Mouse (Mus musculus): ENCODE data around the gene Arhgef28. TPM values are rescaled to one million over a fixed set of nuclear protein-coding genes. Genes with fewer than 3 reads are reported as not detected.

The Arhgef28 gene
- polyA plus RNA-seq, 1 experiment from 2014 or later, result 14.2 TPM

DNA sequence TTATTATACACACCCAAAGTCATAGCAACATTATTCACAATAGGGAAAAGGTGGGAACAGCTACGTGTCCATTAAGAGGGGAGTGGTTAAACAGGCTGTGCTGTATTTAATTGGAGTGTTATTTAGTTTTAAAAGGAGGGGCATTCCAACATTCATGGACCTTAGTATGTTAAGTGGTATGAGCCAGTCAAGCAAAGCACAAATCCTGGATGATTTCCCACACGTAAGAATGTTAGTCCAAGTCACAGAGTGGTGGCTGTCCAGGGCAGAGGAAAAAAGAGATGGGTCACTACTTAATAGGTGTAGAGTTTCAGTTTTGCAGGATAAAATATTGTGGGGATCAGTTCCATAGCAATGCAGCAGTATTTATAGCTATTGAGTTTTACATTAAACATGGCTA, 20.0 kb upstream of the Arhgef28 start:
- no peak for ATAC-seq
- no peak overlapping the region for H3K4me2 ChIP-seq (ENCODE audit: low read depth, low read length)
- H3K27ac ChIP-seq (ENCODE audit: low read length), result no peak overlapping the region
- H3K4me1 ChIP-seq (ENCODE audit: control insufficient read depth, insufficient read depth, low read length), result no peaks in the 10 kb centered on the region
- no peaks in the 10 kb centered on the region for H3K27me3 ChIP-seq (replicated peaks; ENCODE audit: control insufficient read depth, insufficient read depth, low read length)
- 69% methylated on average over 2 of the region's 2 CpGs for WGBS
- no peak overlapping the region for H3K4me3 ChIP-seq (ENCODE audit: low read length)
- no peaks in the 10 kb centered on the region for H3K36me3 ChIP-seq (ENCODE audit: control insufficient read depth, insufficient read depth, low read length)
- no peak overlapping the region for H3K9ac ChIP-seq (ENCODE audit: low read depth, low read length)
- no peaks in the 10 kb centered on the region for H3K9me3 ChIP-seq (ENCODE audit: control insufficient read depth, low read length)

DNA sequence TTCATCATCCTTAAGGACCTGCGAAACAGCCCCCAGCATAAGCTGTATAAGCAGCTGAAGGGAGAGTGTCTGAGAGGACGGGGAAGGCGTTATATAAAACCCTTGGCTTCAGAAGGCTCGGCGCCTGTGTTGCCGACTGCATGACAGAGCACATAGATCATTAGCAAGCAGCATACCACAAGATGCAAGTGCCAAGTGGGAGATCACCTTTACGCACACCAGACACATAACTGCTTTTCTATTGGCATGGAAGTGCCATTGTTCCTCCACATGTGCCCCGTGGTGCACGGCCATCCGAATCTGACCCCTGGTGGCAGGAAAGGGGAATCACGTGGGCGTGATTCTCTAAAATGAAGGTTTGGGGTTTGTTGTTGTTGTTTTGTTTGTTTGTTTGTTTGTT, 16.6 kb upstream of the Arhgef28 start:
- Histone ChIP-seq H3K36me3 (ENCODE audit: control insufficient read depth, insufficient read depth, low read length) (no peaks in the 10 kb centered on the region), H3K9ac (ENCODE audit: low read depth, low read length) (no peak overlapping the region), H3K27ac (ENCODE audit: low read length) (no peak overlapping the region), H3K4me3 (ENCODE audit: low read length) (no peak overlapping the region), H3K4me2 (ENCODE audit: low read depth, low read length) (no peak overlapping the region), H3K9me3 (ENCODE audit: control insufficient read depth, low read length) (no peaks in the 10 kb centered on the region), H3K4me1 (ENCODE audit: control insufficient read depth, insufficient read depth, low read length) (no peaks in the 10 kb centered on the region), H3K27me3 (replicated peaks; ENCODE audit: control insufficient read depth, insufficient read depth, low read length) (no peaks in the 10 kb centered on the region)
- no peak for ATAC-seq
- WGBS, result 31% methylated on average over 12 of the region's 12 CpGs

DNA sequence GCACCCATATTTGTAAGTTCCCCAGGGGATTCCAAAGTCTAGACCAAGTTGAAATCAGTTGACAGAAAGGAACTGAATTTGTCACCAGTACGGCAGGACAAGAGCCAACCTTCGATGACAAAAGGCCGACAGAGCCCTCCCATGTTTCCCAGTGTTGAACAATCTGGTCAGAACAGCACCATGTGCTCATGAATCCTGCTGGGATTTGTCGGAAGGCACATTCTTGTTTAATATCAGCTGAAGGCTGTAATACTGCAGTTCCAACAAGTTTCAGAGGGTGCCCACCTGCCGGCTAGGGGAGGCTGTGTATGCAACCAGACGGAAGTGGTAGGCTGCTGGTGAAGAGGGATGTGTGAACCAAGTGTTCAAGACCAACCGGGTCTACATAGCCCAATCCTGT, 3.9 kb upstream of the Arhgef28 start:
- no peak for ATAC-seq
- peaks cover 5% of the 10 kb centered on the region for H3K4me1 ChIP-seq (ENCODE audit: control insufficient read depth, insufficient read depth, low read length)
- 85% methylated on average over 7 of the region's 7 CpGs for WGBS
- no peak overlapping the region for H3K4me2 ChIP-seq (ENCODE audit: low read depth, low read length)
- no peaks in the 10 kb centered on the region for H3K27me3 ChIP-seq (replicated peaks; ENCODE audit: control insufficient read depth, insufficient read depth, low read length)
- no peaks in the 10 kb centered on the region for H3K36me3 ChIP-seq (ENCODE audit: control insufficient read depth, insufficient read depth, low read length)
- H3K27ac ChIP-seq (ENCODE audit: low read length), result no peak overlapping the region
- no peak overlapping the region for H3K4me3 ChIP-seq (ENCODE audit: low read length)
- no peak overlapping the region for H3K9ac ChIP-seq (ENCODE audit: low read depth, low read length)
- H3K9me3 ChIP-seq (ENCODE audit: control insufficient read depth, low read length), result no peaks in the 10 kb centered on the region

DNA sequence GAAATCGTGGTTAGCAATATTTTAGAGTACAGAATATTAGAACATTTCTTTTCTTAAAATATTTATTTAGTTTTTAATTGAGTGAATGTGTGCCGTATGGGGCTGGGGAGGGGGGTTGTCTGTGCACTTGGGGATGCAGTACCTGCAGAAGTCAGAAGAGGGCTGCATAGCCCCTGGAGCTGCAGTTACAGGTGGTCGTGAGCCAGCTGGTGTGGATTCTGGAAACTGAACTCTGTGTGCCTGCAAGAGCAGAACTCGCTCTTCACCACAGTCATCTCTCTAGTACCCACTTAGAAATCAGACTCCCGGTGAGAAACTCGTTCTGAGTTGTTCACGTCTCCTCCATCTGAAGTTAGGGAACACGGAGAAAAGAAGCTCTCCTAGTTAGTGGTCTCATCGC, 2.6 kb upstream of the Arhgef28 start:
- 37% methylated on average over 9 of the region's 9 CpGs for WGBS
- H3K9ac ChIP-seq (ENCODE audit: low read depth, low read length), result no peak overlapping the region
- no peaks in the 10 kb centered on the region for H3K27me3 ChIP-seq (replicated peaks; ENCODE audit: control insufficient read depth, insufficient read depth, low read length)

DNA sequence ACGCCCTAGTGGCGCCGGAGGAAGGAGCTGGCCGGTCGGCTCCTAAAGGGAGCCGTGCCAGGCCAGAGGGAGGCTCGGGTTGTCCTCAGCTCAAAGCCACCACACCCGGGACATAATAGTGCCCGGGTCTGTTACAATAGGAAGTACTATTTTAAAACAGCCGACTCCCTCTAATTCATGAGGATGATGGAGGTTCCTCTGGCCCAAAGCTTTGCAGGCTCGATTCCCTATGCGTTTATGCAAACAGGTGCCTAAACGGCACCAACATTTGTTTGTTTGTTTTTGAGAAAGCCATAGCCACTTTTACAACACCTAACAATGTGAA, 269 bp upstream of the Arhgef28 start:
- no peaks in the 10 kb centered on the region for H3K27me3 ChIP-seq (replicated peaks; ENCODE audit: control insufficient read depth, insufficient read depth, low read length)
- peak overlapping the region; percentile 82 for H3K27ac ChIP-seq (ENCODE audit: low read length)
- H3K9ac ChIP-seq (ENCODE audit: low read depth, low read length), result peak overlapping the region; percentile 73
- H3K9me3 ChIP-seq (ENCODE audit: control insufficient read depth, low read length), result no peaks in the 10 kb centered on the region
- peak overlapping the region; percentile 71 for H3K4me3 ChIP-seq (ENCODE audit: low read length)
- H3K4me1 ChIP-seq (ENCODE audit: control insufficient read depth, insufficient read depth, low read length), result peaks cover 14% of the 10 kb centered on the region
- no peaks in the 10 kb centered on the region for H3K36me3 ChIP-seq (ENCODE audit: control insufficient read depth, insufficient read depth, low read length)
- peak overlapping the region; percentile 94 for H3K4me2 ChIP-seq (ENCODE audit: low read depth, low read length)
- 2% methylated on average over 13 of the region's 13 CpGs for WGBS
- no peak for ATAC-seq

More for the DNA sequence above, 2.6 kb upstream of the Arhgef28 start:
- Histone ChIP-seq H3K4me2 (ENCODE audit: low read depth, low read length) (no peak overlapping the region), H3K9me3 (ENCODE audit: control insufficient read depth, low read length) (no peaks in the 10 kb centered on the region), H3K36me3 (ENCODE audit: control insufficient read depth, insufficient read depth, low read length) (no peaks in the 10 kb centered on the region), H3K27ac (ENCODE audit: low read length) (no peak overlapping the region), H3K4me1 (ENCODE audit: control insufficient read depth, insufficient read depth, low read length) (peaks cover 10% of the 10 kb centered on the region), H3K4me3 (ENCODE audit: low read length) (no peak overlapping the region)
- no peak for ATAC-seq

DNA sequence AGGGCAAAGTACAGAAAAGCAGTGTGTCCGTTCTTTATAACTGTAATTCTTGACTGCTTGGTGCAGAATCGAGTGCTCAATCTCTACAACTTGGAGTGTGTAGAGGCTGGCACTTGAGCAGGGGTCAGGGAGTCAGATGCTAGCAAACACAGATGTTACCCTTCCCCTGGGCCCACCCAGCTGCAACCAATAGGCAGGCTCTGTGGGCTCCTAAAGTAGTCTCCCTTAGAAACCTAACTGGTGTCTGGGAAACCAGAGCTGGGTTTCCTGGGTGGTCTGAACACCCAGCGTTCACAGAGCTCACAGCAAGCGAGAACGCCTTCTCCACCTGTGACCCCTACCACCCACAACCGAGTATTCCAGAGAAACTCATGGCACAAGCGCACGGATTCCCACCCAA, 1.1 kb downstream of the Arhgef28 start:
- peak overlapping the region; percentile 82 for H3K27ac ChIP-seq (ENCODE audit: low read length)
- no peak for ATAC-seq
- H3K4me1 ChIP-seq (ENCODE audit: control insufficient read depth, insufficient read depth, low read length), result peaks cover 18% of the 10 kb centered on the region
- no peaks in the 10 kb centered on the region for H3K36me3 ChIP-seq (ENCODE audit: control insufficient read depth, insufficient read depth, low read length)
- peak overlapping the region; percentile 71 for H3K4me3 ChIP-seq (ENCODE audit: low read length)
- no peaks in the 10 kb centered on the region for H3K9me3 ChIP-seq (ENCODE audit: control insufficient read depth, low read length)
- peak overlapping the region; percentile 73 for H3K9ac ChIP-seq (ENCODE audit: low read depth, low read length)
- H3K4me2 ChIP-seq (ENCODE audit: low read depth, low read length), result peak overlapping the region; percentile 94
- WGBS, result 15% methylated on average over 8 of the region's 8 CpGs
- no peaks in the 10 kb centered on the region for H3K27me3 ChIP-seq (replicated peaks; ENCODE audit: control insufficient read depth, insufficient read depth, low read length)

DNA sequence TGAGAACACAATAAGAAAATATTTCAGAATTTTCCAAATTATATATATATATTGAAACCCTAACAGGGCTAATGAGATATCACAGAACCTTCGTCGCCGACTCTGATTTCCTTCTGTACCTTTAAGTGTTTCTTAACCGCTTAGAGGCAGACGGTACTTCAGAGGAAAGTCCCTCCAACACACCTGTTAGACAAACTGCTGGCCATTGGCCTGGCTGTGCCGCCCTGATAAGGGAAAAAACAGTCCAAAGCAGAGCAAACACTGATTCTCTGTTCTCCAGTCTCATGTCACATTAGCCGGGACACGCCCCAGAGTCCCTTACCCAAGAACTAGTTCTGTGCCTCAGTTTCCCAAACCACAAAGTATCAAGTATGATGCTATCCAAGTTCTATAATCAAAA, 1.9 kb downstream of the Arhgef28 start:
- no peak for ATAC-seq
- Histone ChIP-seq H3K27ac (ENCODE audit: low read length) (peak overlapping the region; percentile 28; the same call in 1 of the 2 replicates), H3K4me1 (ENCODE audit: control insufficient read depth, insufficient read depth, low read length) (peaks cover 18% of the 10 kb centered on the region), H3K9me3 (ENCODE audit: control insufficient read depth, low read length) (no peaks in the 10 kb centered on the region), H3K27me3 (replicated peaks; ENCODE audit: control insufficient read depth, insufficient read depth, low read length) (no peaks in the 10 kb centered on the region), H3K9ac (ENCODE audit: low read depth, low read length) (no peak overlapping the region), H3K36me3 (ENCODE audit: control insufficient read depth, insufficient read depth, low read length) (no peaks in the 10 kb centered on the region), H3K4me3 (ENCODE audit: low read length) (peak overlapping the region; percentile 71; the same call in 1 of the 2 replicates), H3K4me2 (ENCODE audit: low read depth, low read length) (peak overlapping the region; percentile 94)
- WGBS, result 66% methylated on average over 8 of the region's 8 CpGs

DNA sequence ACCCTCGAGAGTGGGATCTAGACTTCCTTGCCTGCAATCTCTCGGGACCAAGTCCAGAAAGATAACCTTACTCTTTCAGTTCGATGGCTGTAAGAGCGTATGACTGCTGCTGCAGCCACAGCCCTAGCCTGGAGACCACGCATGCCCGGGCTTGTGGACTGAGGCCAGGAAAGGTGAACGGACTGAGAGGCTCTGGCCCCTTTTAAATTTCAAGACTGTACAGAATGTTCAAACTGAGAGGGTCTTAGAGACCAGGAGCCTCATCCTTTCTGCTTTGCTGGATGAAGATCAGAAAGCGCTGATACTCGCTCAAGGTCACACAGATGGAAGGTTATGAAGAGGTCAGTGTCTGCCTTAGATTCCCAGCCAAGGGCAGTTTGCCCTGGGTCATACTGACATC, 4.8 kb downstream of the Arhgef28 start:
- Histone ChIP-seq H3K9ac (ENCODE audit: low read depth, low read length) (no peak overlapping the region), H3K27me3 (replicated peaks; ENCODE audit: control insufficient read depth, insufficient read depth, low read length) (no peaks in the 10 kb centered on the region), H3K9me3 (ENCODE audit: control insufficient read depth, low read length) (no peaks in the 10 kb centered on the region), H3K27ac (ENCODE audit: low read length) (peak overlapping the region; percentile 54), H3K4me2 (ENCODE audit: low read depth, low read length) (no peak overlapping the region; the same call in 1 of the 2 replicates), H3K4me3 (ENCODE audit: low read length) (no peak overlapping the region), H3K4me1 (ENCODE audit: control insufficient read depth, insufficient read depth, low read length) (peaks cover 18% of the 10 kb centered on the region), H3K36me3 (ENCODE audit: control insufficient read depth, insufficient read depth, low read length) (no peaks in the 10 kb centered on the region)
- 51% methylated on average over 9 of the region's 9 CpGs for WGBS
- peak; percentile 40 for ATAC-seq

DNA sequence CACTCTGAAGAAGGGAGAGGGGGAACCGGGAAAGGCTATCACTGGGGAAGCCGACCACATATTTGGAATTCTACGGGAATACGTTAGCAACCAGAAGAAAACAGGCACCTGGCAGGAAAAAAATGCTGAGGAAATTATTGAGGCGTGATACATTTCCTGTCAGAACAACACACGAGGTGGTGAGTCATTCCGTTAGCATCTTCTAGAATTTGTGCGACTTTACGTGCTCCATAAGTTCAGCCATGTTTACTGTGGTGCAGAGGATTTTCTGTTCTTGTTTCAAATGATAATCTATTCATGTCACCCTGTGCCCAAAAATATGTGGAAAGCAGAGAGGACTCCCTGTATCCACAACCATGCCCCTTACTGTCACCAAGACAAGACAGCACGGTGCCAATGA, 13.6 kb downstream of the Arhgef28 start:
- Histone ChIP-seq H3K9me3 (ENCODE audit: control insufficient read depth, low read length) (no peaks in the 10 kb centered on the region), H3K4me3 (ENCODE audit: low read length) (no peak overlapping the region), H3K4me1 (ENCODE audit: control insufficient read depth, insufficient read depth, low read length) (no peaks in the 10 kb centered on the region), H3K27me3 (replicated peaks; ENCODE audit: control insufficient read depth, insufficient read depth, low read length) (no peaks in the 10 kb centered on the region), H3K27ac (ENCODE audit: low read length) (no peak overlapping the region), H3K36me3 (ENCODE audit: control insufficient read depth, insufficient read depth, low read length) (no peaks in the 10 kb centered on the region), H3K9ac (ENCODE audit: low read depth, low read length) (no peak overlapping the region), H3K4me2 (ENCODE audit: low read depth, low read length) (no peak overlapping the region)
- 69% methylated on average over 10 of the region's 10 CpGs for WGBS
- no peak for ATAC-seq

DNA sequence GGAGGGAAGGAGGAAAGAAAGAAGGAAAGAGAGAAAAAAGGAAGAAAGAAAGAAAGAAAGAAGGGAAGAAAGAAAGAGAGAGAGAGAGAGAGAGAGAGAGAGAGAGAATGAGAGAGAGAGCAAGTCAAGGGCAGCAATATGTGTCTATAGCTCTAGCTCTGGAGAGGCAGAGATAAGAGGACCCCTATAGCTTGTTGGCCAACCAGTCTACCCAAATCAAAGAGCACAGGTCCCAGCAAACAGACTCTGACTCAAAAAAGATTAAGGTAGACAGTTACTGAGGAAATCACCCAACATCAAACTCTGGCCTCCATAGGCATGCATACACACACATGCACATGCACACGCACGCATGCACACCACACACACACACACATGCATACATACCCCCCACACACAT, 17.7 kb downstream of the Arhgef28 start:
- no peak overlapping the region for H3K4me2 ChIP-seq (ENCODE audit: low read depth, low read length)
- 98% methylated on average over 2 of the region's 2 CpGs for WGBS
- no peak for ATAC-seq
- H3K4me3 ChIP-seq (ENCODE audit: low read length), result no peak overlapping the region
- no peaks in the 10 kb centered on the region for H3K36me3 ChIP-seq (ENCODE audit: control insufficient read depth, insufficient read depth, low read length)
- no peaks in the 10 kb centered on the region for H3K4me1 ChIP-seq (ENCODE audit: control insufficient read depth, insufficient read depth, low read length)
- H3K9ac ChIP-seq (ENCODE audit: low read depth, low read length), result no peak overlapping the region
- H3K27ac ChIP-seq (ENCODE audit: low read length), result no peak overlapping the region
- H3K9me3 ChIP-seq (ENCODE audit: control insufficient read depth, low read length), result no peaks in the 10 kb centered on the region
- H3K27me3 ChIP-seq (replicated peaks; ENCODE audit: control insufficient read depth, insufficient read depth, low read length), result no peaks in the 10 kb centered on the region
